In the genomic region with DNA sequence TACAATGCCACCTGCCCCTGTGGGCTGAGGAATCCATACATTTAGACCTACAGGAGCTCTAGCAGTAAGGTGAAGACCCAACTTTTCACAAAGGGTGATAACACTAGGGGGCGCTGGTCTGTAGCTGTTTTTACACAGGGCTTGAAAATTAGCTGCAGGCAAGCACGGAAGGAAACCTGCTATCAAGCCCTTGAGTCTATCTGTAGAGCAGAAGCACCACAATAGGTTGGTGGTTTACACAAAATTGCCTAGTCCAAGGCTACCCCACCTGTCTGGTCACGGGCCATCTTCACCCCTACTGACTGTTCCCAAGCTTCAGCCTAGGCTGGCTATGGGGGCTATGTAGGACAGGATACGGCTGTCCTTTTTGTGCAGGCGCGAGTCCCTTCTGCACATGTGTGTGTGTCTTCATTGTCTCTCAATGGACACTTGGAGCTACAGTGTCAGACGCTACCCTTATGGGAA, we compare ENCODE assay signal across 8 mouse cellular contexts. TPM values are rescaled to one million over a fixed set of nuclear protein-coding genes. Genes with fewer than 3 reads are reported as not detected.
DNase-seq lines count a peak whose midpoint lies in the region; ATAC-seq and TF ChIP-seq lines count a peak whose summit lies in the region.

No protein-coding gene starts in this region.

- peak; percentile 87 for DNase-seq in MEL (ENCODE audit: low read depth, low spot score)
- peak; percentile 76 to 83 for DNase-seq in cerebellum, adult 2 months
- peak; percentile 69 for DNase-seq in hindbrain, embryonic 10.5 days (ENCODE audit: low spot score)
- DNase-seq in layer of hippocampus, adult 9-11 months: peak; percentile 71
- peak; percentile 52 for DNase-seq in ovary, adult 18-20 months (ENCODE audit: low spot score)
- DNase-seq in thymus, adult 2 months: peak; percentile 90

- H3K4me3 ChIP-seq in MEL (ENCODE audit: control insufficient read depth in 1 of 2, insufficient read depth in 1 of 2, low read depth in 2 of 2, low read length in 2 of 2): peak overlapping the region; percentile 62 to 71
- peak overlapping the region; percentile 25 for H3K4me3 ChIP-seq in cerebellum, adult 2 months (replicated peaks; ENCODE audit: insufficient read depth, low read depth, low read length)
- H3K4me3 ChIP-seq in hindbrain, embryonic 10.5 days: peak overlapping the region; percentile 55
- peak overlapping the region; percentile 62 for H3K4me3 ChIP-seq in lung, embryonic 16.5 days (ENCODE audit: low read length)
- H3K4me3 ChIP-seq in thymus, adult 2 months (ENCODE audit: control insufficient read depth, insufficient read depth, low read length): peak overlapping the region; percentile 25; the same call in 1 of the 2 replicates

- peak overlapping the region; percentile 70 for H3K9ac ChIP-seq in MEL (ENCODE audit: control insufficient read depth, low read depth, low read length, poor library complexity, severe bottlenecking)
- H3K9ac ChIP-seq in lung, embryonic 16.5 days (ENCODE audit: low read length): peak overlapping the region; percentile 73

- peak; percentile 15; the same call in 1 of the 2 replicates for TF ChIP-seq RAD21 in MEL (IDR thresholded peaks at IDR 0.05; ENCODE audit: low read depth, low read length)

- H3K27me3 ChIP-seq in MEL (ENCODE audit: control insufficient read depth in 1 of 2, insufficient read depth in 2 of 2, low read length in 2 of 2): no peaks in the 10 kb centered on the region
- H3K27me3 ChIP-seq in cerebellum, adult 2 months (ENCODE audit: control insufficient read depth, insufficient read depth, low read length): no peaks in the 10 kb centered on the region
- H3K27me3 ChIP-seq in hindbrain, embryonic 10.5 days (ENCODE audit: insufficient read depth, poor library complexity, severe bottlenecking): no peaks in the 10 kb centered on the region
- no peaks in the 10 kb centered on the region for H3K27me3 ChIP-seq in lung, embryonic 16.5 days (ENCODE audit: control insufficient read depth, insufficient read depth, low read depth, low read length)
- H3K27me3 ChIP-seq in thymus, adult 2 months (ENCODE audit: control insufficient read depth, insufficient read depth, low read length): no peaks in the 10 kb centered on the region

- H3K27ac ChIP-seq in MEL (ENCODE audit: control insufficient read depth, low read depth, low read length): peak overlapping the region; percentile 85
- peak overlapping the region; percentile 21; the same call in 1 of the 2 replicates for H3K27ac ChIP-seq in cerebellum, adult 2 months (ENCODE audit: insufficient read depth, low read length)
- H3K27ac ChIP-seq in hindbrain, embryonic 10.5 days: peak overlapping the region; percentile 90
- H3K27ac ChIP-seq in lung, embryonic 16.5 days (ENCODE audit: low read length): peak overlapping the region; percentile 95
- peak overlapping the region; percentile 97 for H3K27ac ChIP-seq in thymus, adult 2 months (ENCODE audit: control insufficient read depth, insufficient read depth, low read length)

- peak; percentile 16 to 62 (median 45); a peak in 5 of 6 replicates for TF ChIP-seq CTCF in MEL (IDR thresholded peaks at IDR 0.05 in 2 of 3, conservative IDR thresholded peaks at IDR 0.05 in 1 of 3; ENCODE audit: control insufficient read depth in 1 of 3, insufficient read depth in 1 of 3, low read depth in 2 of 3, low read length in 3 of 3, poor library complexity in 1 of 3, severe bottlenecking in 1 of 3)
- TF ChIP-seq CTCF in cerebellum, adult 2 months (IDR thresholded peaks at IDR 0.05; ENCODE audit: borderline replicate concordance, insufficient read depth, low read depth, low read length): peak; percentile 57; the same call in 1 of the 2 replicates
- no peak for TF ChIP-seq CTCF in thymus, adult 2 months (IDR thresholded peaks at IDR 0.05; ENCODE audit: borderline replicate concordance, control insufficient read depth, extremely low read depth, insufficient read depth, low read length, poor library complexity)

- H3K79me2 ChIP-seq in MEL (ENCODE audit: control insufficient read depth, insufficient read depth, low read length, poor library complexity): no peaks in the 10 kb centered on the region; the same call in 1 of the 2 replicates

- 23% methylated on average over 7 of the region's 7 CpGs for WGBS in cerebellum, adult 2 months
- 39% methylated on average over 7 of the region's 7 CpGs for WGBS in hindbrain, embryonic 10.5 days
- 39% methylated on average over 7 of the region's 7 CpGs for WGBS in lung, embryonic 16.5 days
- 18% methylated on average over 7 of the region's 7 CpGs for WGBS in thymus, adult 2 months

- TF ChIP-seq POLR2A in MEL (IDR thresholded peaks at IDR 0.05; ENCODE audit: control insufficient read depth in 1 of 2, insufficient read depth in 1 of 2, low read depth in 1 of 2, low read length in 2 of 2, poor library complexity in 1 of 2): no peak
- no peak for TF ChIP-seq POLR2A in cerebellum, adult 2 months (IDR thresholded peaks at IDR 0.05; ENCODE audit: borderline replicate concordance, insufficient read depth, low read length)
- TF ChIP-seq POLR2A in thymus, adult 2 months (IDR thresholded peaks at IDR 0.05; ENCODE audit: control insufficient read depth, extremely low read depth, insufficient read depth, low read length, poor library complexity): no peak

- TF ChIP-seq EP300 in MEL (IDR thresholded peaks at IDR 0.05; ENCODE audit: low read depth in 1 of 2, low read length in 2 of 2): no peak

- peaks cover 0 to 2% of the 10 kb centered on the region in 2 experiments; a peak in 1 of 4 replicates for H3K36me3 ChIP-seq in MEL (ENCODE audit: control insufficient read depth in 1 of 2, insufficient read depth in 2 of 2, low read length in 2 of 2)
- peaks cover 49% of the 10 kb centered on the region for H3K36me3 ChIP-seq in hindbrain, embryonic 10.5 days
- peaks cover 20% of the 10 kb centered on the region for H3K36me3 ChIP-seq in lung, embryonic 16.5 days (ENCODE audit: control insufficient read depth, insufficient read depth, low read length)
- H3K36me3 ChIP-seq in thymus, adult 2 months (ENCODE audit: control insufficient read depth, insufficient read depth, low read length): peaks cover 12% of the 10 kb centered on the region

- no peaks in the 10 kb centered on the region for H3K9me3 ChIP-seq in MEL (replicated peaks; ENCODE audit: insufficient read depth, low read length)
- H3K9me3 ChIP-seq in hindbrain, embryonic 10.5 days: no peaks in the 10 kb centered on the region
- H3K9me3 ChIP-seq in lung, embryonic 16.5 days (ENCODE audit: control insufficient read depth, low read length): no peaks in the 10 kb centered on the region

- H3K4me2 ChIP-seq in lung, embryonic 16.5 days (ENCODE audit: low read depth, low read length): peak overlapping the region; percentile 68

- H3K4me1 ChIP-seq in MEL (ENCODE audit: control insufficient read depth in 1 of 2, insufficient read depth in 2 of 2, low read length in 2 of 2): peaks cover 0 to 3% of the 10 kb centered on the region in 2 experiments; a peak in 3 of 4 replicates
- no peaks in the 10 kb centered on the region for H3K4me1 ChIP-seq in cerebellum, adult 2 months (ENCODE audit: control insufficient read depth, insufficient read depth, low read length)
- peaks cover 11% of the 10 kb centered on the region; the same call in 1 of the 2 replicates for H3K4me1 ChIP-seq in hindbrain, embryonic 10.5 days (replicated peaks)
- peaks cover 5% of the 10 kb centered on the region for H3K4me1 ChIP-seq in lung, embryonic 16.5 days (replicated peaks; ENCODE audit: control insufficient read depth, insufficient read depth, low read length)
- H3K4me1 ChIP-seq in thymus, adult 2 months (replicated peaks; ENCODE audit: control insufficient read depth, insufficient read depth, low read length): peaks cover 3% of the 10 kb centered on the region

- ATAC-seq in frontal cortex, adult (ENCODE audit: low TSS enrichment): peak; percentile 71; the same call in 1 of the 2 replicates
- ATAC-seq in lung, embryonic 16.5 days (ENCODE audit: low read depth): peak; percentile 37

RNA-seq across cellular contexts. Expression of gene Zscan22, which starts 11.9 kb away (rescaled TPM):
- total RNA-seq in MEL (2012; rRNA removed): 1.3 and 2.5 TPM in 2 replicates
- polyA plus RNA-seq in MEL (2012; ENCODE audit: insufficient read depth in 1 of 2, insufficient read length in 2 of 2, low read depth in 1 of 2, low replicate concordance in 2 of 2, missing spikeins in 1 of 2): 1 to 10 TPM in 1 of 2 experiments, not detected in 1; 7.1 TPM
- 13.1 and 14.0 TPM in 2 replicates for polyA plus RNA-seq in cerebellum, adult 2 months (2012; rRNA removed)
- 14.8 and 18.4 TPM in 2 replicates for polyA plus RNA-seq in hindbrain, embryonic 10.5 days (2016; fragmentation: Nextera tagmentation; extraction: Ambion mirVana)
- polyA plus RNA-seq in lung, embryonic 16.5 days (2015; fragmentation: Nextera tagmentation; extraction: Ambion mirVana): 16.7 and 17.1 TPM in 2 replicates
- polyA plus RNA-seq in thymus, adult 2 months (2012; rRNA removed): 14.3 and 14.9 TPM in 2 replicates

RNA-seq across cellular contexts. Expression of gene Rps5, which starts 12.6 kb away (rescaled TPM):
- 3,873 and 4,196 TPM in 2 replicates for total RNA-seq in MEL (2012; rRNA removed)
- polyA plus RNA-seq in MEL (2012; ENCODE audit: insufficient read depth in 1 of 2, insufficient read length in 2 of 2, low read depth in 1 of 2, low replicate concordance in 2 of 2, missing spikeins in 1 of 2): 1,000 to 10,000 TPM in 1 of 2 experiments, 100 to 1,000 TPM in 1; 960 to 2,915 TPM
- 670 and 700 TPM in 2 replicates for polyA plus RNA-seq in cerebellum, adult 2 months (2012; rRNA removed)
- 868 and 1,033 TPM in 2 replicates for polyA plus RNA-seq in hindbrain, embryonic 10.5 days (2016; fragmentation: Nextera tagmentation; extraction: Ambion mirVana)
- polyA plus RNA-seq in lung, embryonic 16.5 days (2015; fragmentation: Nextera tagmentation; extraction: Ambion mirVana): 950 and 1,039 TPM in 2 replicates
- polyA plus RNA-seq in thymus, adult 2 months (2012; rRNA removed): 2,545 and 2,907 TPM in 2 replicates

RNA-seq across cellular contexts. Expression of gene Rnf225, which starts 17.7 kb away (rescaled TPM):
- total RNA-seq in MEL (2012; rRNA removed): 0.89 and 1.0 TPM in 2 replicates
- 1 to 10 TPM in 1 of 2 experiments, not detected in 1; 2.3 TPM for polyA plus RNA-seq in MEL (2012; ENCODE audit: insufficient read depth in 1 of 2, insufficient read length in 2 of 2, low read depth in 1 of 2, low replicate concordance in 2 of 2, missing spikeins in 1 of 2)
- 2.6 and 3.5 TPM in 2 replicates for polyA plus RNA-seq in cerebellum, adult 2 months (2012; rRNA removed)
- 0.62 and 0.77 TPM in 2 replicates for polyA plus RNA-seq in hindbrain, embryonic 10.5 days (2016; fragmentation: Nextera tagmentation; extraction: Ambion mirVana)
- polyA plus RNA-seq in lung, embryonic 16.5 days (2015; fragmentation: Nextera tagmentation; extraction: Ambion mirVana): 1.4 and 1.8 TPM in 2 replicates
- polyA plus RNA-seq in thymus, adult 2 months (2012; rRNA removed): 1.0 and 1.8 TPM in 2 replicates

RNA-seq across cellular contexts. Expression of gene Zfp128, which starts 28.6 kb away (rescaled TPM):
- total RNA-seq in MEL (2012; rRNA removed): 1.1 TPM in 2 replicates
- 1 to 10 TPM in 1 of 2 experiments, not detected in 1; 1.5 TPM for polyA plus RNA-seq in MEL (2012; ENCODE audit: insufficient read depth in 1 of 2, insufficient read length in 2 of 2, low read depth in 1 of 2, low replicate concordance in 2 of 2, missing spikeins in 1 of 2)
- polyA plus RNA-seq in cerebellum, adult 2 months (2012; rRNA removed): 5.6 and 6.1 TPM in 2 replicates
- 4.7 and 4.9 TPM in 2 replicates for polyA plus RNA-seq in hindbrain, embryonic 10.5 days (2016; fragmentation: Nextera tagmentation; extraction: Ambion mirVana)
- polyA plus RNA-seq in lung, embryonic 16.5 days (2015; fragmentation: Nextera tagmentation; extraction: Ambion mirVana): 4.1 and 4.7 TPM in 2 replicates
- 1.7 and 2.2 TPM in 2 replicates for polyA plus RNA-seq in thymus, adult 2 months (2012; rRNA removed)

RNA-seq across cellular contexts. Expression of gene Zfp324, which starts 56.1 kb away (rescaled TPM):
- 5.9 and 9.9 TPM in 2 replicates for total RNA-seq in MEL (2012; rRNA removed)
- polyA plus RNA-seq in MEL (2012; ENCODE audit: insufficient read depth in 1 of 2, insufficient read length in 2 of 2, low read depth in 1 of 2, low replicate concordance in 2 of 2, missing spikeins in 1 of 2): 1 to 10 TPM in 1 of 2 experiments, not detected in 1; 5.2 TPM
- 5.8 and 6.2 TPM in 2 replicates for polyA plus RNA-seq in cerebellum, adult 2 months (2012; rRNA removed)
- polyA plus RNA-seq in hindbrain, embryonic 10.5 days (2016; fragmentation: Nextera tagmentation; extraction: Ambion mirVana): 11.8 and 12.7 TPM in 2 replicates
- polyA plus RNA-seq in lung, embryonic 16.5 days (2015; fragmentation: Nextera tagmentation; extraction: Ambion mirVana): 9.7 and 10.6 TPM in 2 replicates
- 8.7 and 9.3 TPM in 2 replicates for polyA plus RNA-seq in thymus, adult 2 months (2012; rRNA removed)

Comparison
In these comparisons a context has a peak if more than half of its experiments do, and no peak if none do; other contexts are left out.
1. Peak in every context shown above with its lines: DNase-seq, ATAC-seq, H3K4me3 ChIP-seq and H3K27ac ChIP-seq.
2. H3K27ac ChIP-seq: peak in every context shown above with its lines; median percentile 97 in thymus, adult 2 months; 95 in lung, embryonic 16.5 days; 90 in hindbrain, embryonic 10.5 days; 85 in MEL; 21 in cerebellum, adult 2 months.